Mouse (Mus musculus): ENCODE data around the gene Tmem89. TPM values are rescaled to one million over a fixed set of nuclear protein-coding genes. Genes with fewer than 3 reads are reported as not detected.

Gene Tmem89
- total RNA-seq (2022): under 1 TPM in 1 of 4 experiments, not detected in 3; 0.53 TPM

DNA sequence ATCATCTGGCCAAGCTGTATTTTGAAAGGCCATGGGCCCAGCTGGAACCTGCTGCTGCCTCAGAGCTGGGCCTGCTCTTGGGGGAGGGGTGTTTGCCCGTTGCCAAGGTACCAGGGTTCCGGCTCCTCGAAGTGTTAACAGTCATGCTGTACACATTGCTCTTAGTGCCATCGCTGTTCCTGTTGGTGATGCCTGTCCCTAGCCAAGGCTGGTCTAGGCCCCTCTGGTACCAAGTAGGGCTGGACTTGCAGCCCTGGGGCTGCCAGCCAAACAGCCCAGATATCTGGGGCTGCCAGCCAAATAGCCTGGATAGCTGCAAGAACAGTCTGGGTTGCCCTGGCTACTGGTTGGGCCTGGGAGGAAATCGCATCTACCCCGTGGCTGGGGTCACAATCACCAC is at the start of gene Tmem89:
Tmem89 (plus strand) TSS at position 129 of the 400 bp plus-strand sequence.
- DNase-seq (ENCODE audit: low spot score in 2 of 2): peak in 1 of 2 experiments; percentile 27

DNA sequence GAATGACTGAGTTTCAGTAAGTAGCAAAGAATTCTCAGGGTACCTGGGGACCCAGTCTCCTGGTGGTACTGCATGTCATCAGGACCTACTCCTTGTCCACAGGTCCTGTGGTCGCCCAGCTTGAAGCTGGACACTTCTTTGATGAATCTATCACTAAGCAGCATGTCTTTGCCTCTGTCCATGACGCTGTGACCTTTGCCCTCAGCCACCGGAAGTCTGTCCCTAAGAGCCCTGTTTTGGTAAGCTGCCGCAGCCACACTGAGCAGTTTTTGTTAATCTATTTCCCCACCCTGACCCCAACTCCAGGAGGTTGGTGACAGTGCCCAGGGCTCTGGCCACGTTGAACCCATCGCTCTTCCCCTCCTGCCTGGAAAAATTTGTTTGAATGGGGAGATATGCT is 2.1 kb upstream of the Tmem89 start:
- DNase-seq (ENCODE audit: low spot score in 2 of 2): no peak

DNA sequence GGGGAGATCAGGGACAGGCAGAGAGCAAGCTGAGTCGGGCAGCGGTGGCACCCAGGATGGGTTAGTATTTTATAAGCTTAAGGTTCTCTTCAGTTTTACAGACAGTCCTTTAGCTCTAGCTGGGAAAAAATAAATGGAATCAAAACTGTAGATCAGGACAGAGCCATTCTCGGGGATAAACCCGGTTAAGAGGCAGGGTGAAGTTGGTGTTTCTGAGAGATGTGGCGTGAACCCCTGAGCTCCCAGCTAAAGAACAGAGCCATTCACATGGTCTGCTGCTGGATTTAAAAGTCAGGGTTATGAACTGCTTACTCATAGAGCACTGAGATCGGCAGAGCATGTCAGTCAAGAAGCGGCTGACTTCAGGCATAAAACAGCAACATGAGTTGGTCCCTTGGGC is 1.3 kb upstream of the Tmem89 start:
- no peak for DNase-seq (ENCODE audit: low spot score in 2 of 2)

DNA sequence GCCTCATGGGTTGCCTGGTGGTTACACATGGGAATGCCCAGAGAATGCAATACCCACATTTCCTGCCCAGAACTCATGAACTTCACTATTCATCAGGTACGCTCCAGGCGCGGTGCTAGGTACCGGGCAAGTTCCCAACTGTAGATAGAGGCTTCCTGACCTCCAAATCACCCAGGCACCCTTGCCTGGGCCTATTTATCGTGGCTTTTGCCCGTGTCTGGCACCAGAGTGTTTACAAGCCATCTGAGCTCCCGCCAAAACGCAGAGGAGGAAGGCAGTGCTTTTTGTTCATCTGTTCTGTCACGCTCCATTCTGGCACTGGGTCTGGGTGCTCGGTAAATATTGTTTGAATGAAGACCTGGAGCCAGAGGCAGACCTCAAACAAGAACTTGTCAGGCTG is 798 bp upstream of the Tmem89 start:
- no peak for DNase-seq (ENCODE audit: low spot score in 2 of 2)

DNA sequence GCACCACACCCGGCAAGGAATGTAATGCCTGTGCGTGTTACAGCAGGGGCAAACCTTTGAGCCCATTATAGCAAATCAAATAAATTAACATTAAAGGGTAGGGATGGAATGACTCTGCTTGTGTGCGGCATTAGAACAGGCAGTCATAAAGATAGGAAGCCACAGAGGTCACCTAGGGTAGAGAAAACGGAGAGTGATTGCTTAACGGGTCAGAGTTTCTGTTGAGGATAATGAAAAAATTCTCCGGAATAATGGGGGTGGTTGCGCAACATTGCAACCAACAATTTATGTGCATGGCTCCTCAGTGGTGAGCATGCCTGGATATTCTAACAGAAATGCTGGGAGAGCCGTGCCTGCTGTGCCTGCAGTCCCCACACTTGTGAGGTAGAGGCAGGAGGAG is 11.5 kb downstream of the Tmem89 start:
- no peak for DNase-seq (ENCODE audit: low spot score in 2 of 2)

DNA sequence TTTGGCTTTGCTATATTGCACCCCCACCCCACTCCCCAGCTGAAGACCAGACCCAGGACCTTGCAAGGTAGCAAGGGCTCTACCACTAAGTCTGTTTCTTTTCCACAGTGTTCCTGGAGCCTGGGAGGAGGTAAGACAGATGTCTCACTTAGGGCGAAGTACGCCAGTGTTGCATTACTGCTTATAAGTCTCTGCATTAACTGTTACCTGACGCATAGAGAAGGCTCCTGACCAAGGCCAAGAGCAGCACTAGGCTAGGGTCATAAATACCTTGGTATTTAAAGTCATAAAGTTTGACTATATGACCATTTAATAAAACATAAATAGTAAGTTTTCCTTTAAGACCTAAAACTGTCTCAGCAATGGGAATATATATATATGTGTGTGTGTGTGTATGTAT is 14.0 kb downstream of the Tmem89 start:
- DNase-seq (ENCODE audit: low spot score in 2 of 2): no peak

DNA sequence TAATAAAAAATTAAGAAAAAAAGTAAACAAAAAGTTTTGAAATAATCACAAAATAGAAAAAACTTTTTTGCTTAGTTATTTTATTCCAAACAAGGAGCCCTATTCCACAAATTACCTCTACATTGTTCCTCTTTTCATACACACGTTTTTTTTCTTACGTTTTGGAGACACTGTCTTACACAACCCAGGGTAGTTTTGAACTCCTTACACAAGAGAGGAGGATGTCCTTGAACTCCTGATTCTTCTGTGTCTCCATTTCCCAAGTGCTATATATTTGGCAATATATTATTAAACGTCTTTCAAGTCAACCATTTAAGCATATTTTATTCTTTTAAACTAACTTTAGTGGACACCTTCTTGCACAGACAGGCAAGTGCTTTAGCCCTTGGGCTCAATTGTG is 21.6 kb downstream of the Tmem89 start:
- DNase-seq (ENCODE audit: low spot score in 2 of 2): no peak

DNA sequence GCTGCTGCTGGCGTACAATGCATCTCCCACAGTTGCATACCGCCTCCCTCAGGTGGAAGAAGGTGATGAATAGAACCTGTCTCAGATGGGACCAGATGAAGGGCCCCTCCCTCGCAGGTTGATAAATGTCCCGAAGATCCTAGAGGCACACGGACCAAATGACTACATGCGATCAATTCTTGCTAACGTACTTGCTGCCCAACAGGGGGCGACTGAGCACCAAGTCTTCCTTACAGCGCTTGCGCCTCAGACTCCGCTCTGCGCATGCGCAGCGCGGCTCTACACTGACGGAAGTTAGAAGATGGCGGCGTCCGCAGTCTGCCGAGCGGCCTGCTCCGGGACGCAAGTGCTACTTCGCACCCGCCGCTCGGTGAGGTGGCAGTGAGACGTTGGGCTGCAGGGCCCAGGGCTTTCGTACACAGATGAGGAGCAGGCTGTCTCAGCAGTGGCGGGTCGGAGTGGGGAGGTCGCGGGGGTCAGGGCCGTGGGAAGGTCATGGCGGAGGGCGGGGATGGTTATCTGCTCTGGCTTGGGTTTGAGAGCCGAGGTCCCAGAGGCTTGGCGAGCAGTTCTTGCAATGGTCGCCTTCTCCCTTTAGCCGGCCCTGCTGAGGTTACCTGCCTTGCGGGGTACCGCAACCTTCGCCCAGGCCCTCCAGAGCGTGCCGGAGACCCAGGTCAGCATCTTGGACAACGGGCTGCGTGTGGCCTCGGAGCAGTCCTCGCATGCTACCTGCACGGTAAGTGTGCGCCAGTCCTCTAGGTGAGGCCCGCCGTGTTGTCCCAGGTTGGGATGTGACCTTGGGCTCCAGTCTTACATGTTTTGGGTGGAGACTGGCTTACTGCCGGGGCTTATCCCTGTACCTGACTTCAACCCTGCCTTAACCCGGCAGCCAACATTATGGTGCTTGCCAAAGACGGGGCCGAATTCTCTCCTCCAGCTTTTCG is 22.3 kb downstream of the Tmem89 start, which contains the start of gene Uqcrc1:
Uqcrc1 (plus strand) TSS at position 216 of the 947 bp plus-strand sequence.
- DNase-seq (ENCODE audit: low spot score in 2 of 2): peak; percentile 85 to 93

DNA sequence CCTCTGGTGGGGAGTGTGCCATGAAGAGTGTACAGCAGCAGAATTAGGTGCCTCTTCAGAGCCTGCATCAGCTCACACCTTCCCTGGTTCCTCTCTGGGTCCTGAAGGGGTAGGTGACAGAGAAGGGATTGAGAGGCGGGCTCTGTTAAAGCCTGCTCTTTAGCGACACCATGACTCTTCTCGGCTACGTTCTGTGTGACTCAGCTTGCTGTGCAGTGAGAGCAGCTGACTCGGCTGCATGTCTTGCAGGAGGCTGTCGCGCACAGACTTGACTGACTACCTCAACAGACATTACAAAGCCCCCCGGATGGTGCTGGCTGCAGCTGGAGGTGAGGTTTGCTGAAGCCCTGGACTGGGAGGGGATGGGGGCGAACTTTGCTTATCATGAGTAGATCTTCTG is 30.7 kb downstream of the Tmem89 start:
- no peak for DNase-seq (ENCODE audit: low spot score in 2 of 2)

DNA sequence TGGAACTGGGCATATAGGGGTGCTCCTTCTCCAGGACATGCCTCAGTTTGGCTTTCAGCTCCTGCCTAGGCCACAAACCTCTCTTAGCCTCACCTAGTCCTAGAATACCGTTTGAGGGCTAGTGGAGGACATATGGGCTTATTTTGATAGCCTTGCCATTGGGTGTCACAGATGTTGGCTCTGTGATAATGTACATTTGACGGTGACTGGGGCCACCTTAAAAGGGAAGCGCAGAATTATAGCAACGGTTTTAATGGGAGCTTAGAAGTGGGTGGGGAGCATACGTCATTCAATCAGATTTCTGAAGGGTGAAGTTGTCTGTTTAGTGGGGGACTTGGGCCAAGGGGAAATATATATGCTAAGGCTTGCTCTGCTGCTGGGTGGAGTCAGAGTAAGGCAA is 31.2 kb downstream of the Tmem89 start:
- DNase-seq (ENCODE audit: low spot score in 2 of 2): no peak

DNA sequence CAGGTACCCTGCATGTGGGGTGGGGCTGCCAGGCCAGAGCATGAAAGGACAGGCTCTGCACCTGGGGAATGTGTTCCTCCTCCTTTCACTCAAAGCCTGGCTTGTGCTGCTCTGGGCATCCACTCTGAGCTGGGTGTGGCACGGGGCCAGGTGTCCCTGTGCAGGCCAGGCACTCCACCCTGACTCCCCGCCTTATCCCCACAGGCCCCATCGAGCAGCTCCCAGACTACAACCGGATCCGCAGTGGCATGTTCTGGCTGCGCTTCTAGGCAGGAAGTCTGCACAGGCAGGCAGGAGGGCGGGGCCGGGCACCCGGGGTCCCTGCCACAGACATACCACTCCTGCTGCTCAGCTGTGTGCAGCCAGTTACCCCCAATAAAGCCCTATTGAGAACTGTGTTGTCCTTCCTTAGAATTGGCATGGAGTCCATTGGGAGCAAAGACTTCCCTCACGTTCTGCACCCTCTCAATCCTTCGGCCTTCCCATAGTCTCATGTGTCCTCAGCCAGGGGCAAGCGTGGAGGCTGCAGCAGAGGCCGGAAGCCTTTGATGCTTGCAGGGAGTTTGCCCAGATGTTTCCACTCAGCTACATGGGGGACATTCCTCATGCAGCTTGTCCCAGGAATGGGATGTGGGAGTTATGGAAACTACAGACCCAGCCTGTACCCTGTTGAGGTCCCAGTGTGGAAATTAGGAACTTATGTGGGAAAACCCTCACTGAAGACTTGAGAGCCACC is 35.0 kb downstream of the Tmem89 start:
- DNase-seq (ENCODE audit: low spot score in 2 of 2): peak; percentile 56

DNA sequence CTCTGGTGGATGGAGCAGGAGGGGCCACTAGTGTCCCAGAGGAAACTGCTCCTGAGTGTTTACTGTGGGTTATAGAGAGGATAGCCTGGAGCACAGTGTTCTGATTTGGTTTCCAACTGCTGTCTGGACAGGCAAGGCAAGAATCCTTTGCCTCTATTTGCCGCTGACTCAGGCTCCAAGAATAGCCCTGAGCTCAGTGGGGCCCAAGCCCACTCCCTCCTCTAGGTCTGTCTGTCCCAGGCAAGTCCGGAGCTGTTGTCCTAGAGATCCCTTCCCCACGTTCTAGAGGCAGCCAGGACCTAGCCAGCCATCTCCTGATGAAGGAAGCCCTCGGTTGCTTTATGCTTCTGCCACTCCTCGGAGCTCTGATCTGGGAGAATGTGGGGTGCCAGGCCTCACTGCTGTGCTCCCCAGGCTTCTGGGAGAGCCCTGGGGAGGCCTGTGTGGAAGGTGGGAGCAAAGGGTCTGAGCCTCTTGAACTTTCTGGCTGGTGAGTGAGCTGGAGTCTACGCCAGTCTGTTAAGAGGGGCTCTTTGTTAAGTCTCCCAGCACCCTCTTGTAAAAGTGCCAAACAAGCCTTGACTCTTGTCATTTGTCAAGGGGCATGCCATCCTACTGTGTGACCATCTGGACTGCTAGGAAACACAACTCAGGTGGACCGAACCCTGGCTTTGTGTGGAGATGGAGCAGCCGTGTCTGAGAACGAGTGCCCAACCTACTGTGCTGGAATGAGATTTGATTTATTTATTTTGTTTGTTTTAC is 35.7 kb downstream of the Tmem89 start:
- DNase-seq (ENCODE audit: low spot score in 2 of 2): peak in 1 of 2 experiments; percentile 31

DNA sequence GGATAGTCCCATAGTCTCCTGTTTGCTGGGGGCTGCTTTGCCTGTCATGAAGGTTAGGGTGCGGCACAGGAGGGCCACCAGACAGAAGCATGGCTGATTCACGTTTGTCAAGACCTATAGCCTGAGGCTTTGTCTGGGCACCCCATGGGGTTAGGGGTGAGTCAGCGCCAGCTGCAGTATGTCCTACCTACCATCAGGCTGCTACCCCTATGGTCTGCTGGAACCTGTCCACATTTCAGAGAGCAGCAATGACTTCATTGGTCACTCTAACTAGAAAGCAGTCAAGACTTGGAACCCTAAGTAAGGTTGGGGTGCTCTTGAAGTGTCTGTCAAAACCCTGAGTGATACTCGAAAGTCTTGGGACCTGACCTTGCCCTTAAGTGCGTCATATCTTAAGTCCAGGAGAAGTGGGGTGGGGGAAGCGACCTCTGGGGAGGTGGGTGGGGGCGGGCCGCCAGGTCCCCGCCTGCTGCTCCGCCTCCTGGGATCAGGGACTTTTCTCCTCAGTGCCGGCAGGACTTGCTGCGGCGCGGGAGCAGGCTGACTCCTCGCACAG is 38.7 kb downstream of the Tmem89 start, which contains the start of gene Col7a1:
Col7a1 (plus strand) TSS at position 506 of the 556 bp plus-strand sequence.
- no peak for DNase-seq (ENCODE audit: low spot score in 2 of 2)

DNA sequence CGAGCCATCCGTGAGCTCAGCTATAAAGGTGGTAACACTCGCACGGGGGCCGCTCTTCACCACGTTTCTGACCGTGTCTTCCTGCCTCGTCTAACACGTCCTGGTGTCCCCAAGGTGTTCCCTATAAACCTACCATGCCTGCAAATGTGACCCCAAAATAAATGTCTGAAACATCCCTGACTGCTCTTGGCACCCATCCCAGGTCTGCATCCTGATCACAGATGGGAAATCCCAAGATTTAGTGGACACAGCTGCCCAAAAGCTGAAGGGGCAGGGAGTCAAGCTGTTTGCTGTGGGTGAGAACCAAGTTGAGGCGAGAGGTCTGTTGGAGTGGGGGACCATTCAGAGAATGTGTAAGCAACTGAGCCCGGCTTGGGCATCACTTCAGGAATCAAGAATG is 40.8 kb downstream of the Tmem89 start:
- no peak for DNase-seq (ENCODE audit: low spot score in 2 of 2)

DNA sequence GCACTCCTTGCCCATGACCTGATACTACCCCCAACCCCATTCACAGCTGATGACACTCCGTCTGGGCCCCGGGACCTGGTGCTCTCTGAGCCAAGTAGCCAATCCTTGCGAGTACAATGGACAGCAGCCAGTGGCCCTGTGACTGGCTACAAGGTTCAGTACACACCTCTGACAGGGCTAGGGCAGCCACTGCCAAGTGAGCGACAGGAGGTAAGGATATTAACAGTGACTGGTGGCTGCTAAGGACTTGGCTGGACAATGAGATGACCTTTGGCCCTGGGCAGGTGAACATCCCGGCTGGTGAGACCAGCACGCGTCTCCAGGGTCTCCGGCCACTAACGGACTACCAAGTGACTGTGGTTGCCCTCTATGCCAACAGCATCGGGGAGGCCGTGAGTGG is 41.4 kb downstream of the Tmem89 start:
- DNase-seq (ENCODE audit: low spot score in 2 of 2): no peak

DNA sequence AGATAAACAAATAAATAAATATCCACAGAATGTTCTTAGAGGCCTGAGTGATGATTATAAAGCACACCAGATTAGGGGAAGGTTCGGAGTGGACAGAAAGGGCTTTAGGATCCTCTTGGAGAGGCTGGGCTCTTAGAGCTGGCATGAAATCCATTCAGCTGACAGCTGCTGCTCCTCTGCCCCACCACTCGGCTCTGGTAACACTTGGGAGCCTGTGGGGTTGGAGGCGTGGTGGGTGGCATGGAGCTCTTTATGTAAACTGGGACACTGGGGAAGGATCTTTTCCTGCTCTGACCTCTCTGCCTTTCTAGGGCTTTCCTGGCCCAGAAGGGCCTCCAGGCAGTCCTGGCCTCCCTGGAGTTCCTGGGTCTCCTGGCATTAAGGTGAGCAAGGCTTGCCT is 49.2 kb downstream of the Tmem89 start:
- peak in 1 of 2 experiments; percentile 24 for DNase-seq (ENCODE audit: low spot score in 2 of 2)

DNA sequence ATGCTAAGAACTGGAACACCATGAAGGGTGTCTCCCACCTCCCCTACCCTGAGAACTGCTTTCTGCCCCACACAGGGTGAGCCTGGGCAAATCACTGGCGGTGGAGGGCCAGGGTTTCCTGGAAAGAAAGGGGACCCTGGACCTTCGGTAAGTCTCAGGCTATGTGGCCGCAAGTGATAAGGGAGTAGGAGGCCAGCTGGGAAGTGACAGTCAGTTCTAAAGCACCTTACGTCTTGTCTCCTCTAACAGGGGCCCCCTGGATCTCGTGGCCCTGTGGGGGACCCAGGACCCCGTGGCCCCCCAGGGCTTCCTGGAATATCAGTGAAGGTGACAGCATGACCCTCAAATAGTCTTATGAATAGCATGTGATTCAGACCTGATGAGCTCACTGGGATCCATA is 49.9 kb downstream of the Tmem89 start:
- DNase-seq (ENCODE audit: low spot score in 2 of 2): no peak

Measured in gastrocnemius, adult 8-10 months (tissue).